Mouse (Mus musculus): ENCODE data around the gene Susd5.

Gene Susd5

DNA sequence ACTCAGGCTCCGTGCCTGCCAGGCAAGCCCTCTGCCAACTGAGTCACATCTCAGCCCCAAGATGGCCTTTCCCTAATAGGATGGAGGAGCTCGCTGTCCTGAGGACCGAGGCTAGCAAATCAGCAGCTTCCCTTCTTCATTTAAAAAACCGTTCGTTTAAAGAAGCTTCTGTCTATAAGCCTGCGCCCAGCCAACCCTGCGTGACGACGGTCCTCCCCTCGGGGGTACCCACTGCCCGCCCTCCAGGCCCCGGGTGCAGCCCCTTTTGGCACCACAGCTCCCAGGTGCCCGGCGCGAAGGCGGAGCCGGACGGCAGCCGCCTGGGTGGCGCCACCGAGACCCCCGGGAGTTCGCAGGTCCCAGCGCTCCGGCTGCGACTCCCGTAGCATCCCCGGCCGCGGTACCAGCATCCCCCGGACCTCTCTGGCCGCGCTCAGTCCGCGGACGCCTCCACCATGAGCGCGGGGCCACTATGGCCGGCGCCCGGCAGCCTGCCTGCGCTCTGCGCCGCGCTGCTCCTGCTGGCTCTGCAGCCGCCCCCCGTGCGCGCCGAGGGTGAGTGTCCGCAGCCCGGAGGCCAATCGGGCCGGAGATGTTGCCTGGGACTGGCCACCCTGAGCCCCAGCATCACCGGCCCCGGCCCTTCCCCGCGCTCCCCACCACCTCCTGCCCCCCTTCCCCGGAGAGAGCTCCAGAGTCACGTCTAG is at the start of gene Susd5:
Susd5 (plus strand) TSS at position 51 of the 707 bp plus-strand sequence.
- no peak for DNase-seq

DNA sequence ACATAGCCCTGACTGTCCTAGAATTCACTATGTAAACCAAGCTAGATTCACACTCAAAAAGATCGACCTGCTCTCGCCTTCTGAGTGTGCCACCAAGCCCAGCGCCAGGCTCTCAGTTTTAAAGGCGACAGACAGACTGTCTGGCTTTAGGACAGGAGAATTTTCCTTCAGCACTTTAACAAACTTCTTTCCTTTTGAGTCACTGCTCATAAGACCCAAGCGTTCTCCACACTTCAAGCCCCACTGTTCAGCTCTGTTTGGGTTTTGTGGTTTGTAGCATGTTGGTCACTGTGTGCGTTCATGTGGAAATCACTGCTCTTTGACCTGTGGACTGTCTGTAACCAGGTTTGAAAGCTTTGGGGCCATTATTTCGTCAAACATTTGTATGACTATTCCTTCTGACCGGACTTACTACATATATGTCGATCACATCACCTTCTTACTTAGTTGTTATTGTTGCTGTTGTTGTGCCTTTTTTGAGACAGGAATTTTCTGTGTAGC is 49.0 kb upstream of the Susd5 start:
- DNase-seq = no peak

DNA sequence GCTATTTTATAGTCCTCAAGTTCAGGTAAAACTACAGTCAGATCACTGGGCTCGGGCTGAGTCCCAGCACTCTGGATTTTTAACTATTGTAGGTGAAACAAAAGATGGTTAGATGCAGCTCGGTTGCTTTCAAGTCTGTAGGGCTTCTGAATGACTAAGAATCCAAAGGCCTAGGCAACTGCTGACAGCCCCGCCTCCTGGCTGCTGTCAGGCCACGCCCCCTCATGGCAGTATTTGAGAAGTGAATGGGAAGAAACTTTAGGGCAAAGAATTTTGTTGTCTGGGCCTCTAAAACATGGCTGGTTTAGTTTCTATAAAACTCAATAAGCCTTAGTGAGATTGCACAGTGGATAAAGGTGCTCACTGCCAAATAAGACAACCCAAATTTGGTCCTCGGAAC is 47.4 kb upstream of the Susd5 start:
- DNase-seq = no peak

DNA sequence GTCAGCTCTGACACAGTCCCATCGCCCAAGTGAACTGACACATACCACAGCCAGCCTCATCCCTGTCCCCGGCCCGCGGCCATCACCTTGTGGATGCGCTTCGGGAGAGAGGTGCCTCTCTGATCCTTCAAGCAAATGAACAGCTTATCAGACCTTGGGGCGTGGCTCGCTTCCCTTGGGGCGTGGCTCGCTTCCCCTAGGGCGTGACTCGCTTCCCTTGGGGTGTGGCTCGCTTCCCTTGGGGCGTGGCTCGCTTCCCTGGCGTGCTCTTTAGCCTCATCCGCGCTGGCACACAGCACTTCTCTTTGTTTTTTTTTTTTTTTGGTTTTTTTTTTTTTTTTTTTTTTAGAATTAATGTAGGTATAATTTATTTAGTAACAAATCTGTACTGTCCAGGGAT is 45.7 kb upstream of the Susd5 start:
- no peak for DNase-seq

DNA sequence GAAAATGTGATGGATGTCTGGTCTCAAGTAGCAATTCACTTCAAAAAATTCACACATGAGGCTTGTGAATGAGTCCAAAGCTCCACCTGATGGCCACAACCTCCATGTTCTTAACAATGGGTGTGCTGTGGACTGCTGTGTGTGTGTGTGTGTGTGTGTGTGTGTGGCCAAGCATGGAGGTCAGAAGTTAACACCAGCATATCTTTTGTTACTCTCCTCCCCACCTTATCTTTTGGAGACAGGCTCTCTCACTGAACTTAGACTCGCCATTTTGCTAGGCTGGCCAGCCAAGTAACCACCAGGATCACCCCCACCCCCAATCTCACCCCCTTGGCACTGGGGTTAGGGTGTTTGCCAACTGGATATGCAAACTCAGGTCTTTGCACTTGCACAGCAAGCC is 42.9 kb upstream of the Susd5 start:
- no peak for DNase-seq

DNA sequence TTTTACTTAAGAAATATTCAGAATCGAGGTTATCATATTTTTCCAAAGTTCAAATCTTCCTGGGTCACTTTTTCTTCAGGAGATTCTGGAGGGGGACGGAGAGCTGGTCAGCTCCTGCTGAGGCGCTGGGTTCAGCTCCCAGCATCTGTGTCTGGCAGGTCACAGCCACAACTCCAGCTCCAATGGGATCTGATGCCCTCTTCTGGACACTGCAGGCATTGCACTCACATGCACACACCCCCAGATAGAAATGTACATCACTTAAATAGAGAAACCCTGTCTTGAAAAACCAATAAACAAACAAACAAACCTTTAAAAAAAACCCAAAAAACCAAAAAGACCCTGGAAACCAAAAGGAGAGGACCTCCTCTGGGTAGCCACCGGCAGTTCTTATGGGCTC is 41.2 kb upstream of the Susd5 start:
- DNase-seq = peak in 1 of 2 experiments; percentile 13

DNA sequence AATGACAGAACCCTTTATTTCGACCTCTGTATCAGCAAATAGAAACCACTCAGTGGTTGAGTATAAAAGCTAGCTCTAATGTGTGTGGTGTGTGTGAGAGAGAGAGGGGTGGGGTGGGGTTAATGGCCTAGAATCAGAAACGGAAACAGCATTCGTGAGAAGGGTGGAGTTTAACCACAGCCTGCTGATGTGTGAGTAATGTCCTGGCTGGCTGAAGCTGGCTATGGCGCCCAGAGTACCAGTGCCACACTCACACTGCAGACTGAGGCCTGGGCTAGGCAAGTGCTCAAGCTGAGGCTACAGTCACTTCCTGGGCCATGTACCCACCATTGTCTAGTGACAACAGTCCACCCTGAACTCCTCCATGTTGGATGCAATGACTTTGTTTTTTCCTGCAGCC is 40.5 kb upstream of the Susd5 start:
- DNase-seq = no peak

DNA sequence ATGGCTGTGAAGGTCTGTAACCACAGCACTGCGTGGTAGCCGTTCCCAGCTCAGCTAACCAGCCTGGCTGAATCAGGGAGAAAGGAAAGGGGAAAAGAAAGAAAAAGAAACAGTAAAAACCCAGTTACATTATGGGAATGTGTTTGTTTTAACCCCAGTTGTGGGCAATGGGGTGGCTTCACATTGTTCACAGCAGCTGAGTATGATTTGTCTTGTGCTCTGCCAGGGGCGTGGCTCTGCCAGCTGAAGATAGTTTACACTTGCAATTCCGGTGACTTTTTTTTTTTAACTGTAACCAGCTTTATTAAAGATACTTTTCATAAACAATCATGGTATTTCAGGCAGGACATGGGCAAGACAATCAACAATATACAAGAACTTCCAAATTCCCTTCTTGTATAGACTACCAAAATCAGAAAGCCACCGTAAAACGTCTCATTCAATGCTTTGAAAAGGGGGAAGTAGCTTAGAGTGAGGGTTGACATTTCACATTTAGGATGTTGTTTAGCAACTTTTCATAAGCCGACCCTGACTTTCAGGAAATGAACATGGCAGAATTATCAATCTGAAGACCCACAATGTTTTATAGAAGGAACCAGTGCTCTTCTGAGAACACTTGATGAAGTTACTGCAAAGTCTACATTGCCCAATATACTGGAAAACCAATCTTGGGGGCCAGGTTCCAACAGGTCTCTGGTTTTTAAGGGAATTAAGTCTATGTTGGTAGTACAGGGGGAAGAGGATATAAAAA is 37.8 kb upstream of the Susd5 start:
- no peak for DNase-seq

DNA sequence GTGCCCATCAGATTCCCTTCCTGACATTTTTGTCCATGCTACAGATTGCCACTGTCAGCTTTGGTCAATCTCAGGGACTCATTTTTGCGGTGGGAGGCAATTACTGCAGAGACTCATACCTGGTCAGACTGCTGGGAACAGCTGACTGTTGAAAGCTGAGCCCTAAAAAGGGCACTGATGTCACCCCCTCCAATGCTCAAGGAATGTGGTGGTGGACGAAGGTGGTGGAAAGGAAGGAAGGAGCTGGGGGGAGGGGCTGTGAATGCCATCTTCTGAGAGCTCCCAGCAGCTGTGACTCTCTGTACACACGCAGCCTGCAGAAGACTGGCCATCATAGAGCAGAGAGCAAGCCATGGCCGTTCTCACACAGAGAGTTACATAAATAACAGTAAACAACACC is 34.8 kb upstream of the Susd5 start:
- DNase-seq = no peak

DNA sequence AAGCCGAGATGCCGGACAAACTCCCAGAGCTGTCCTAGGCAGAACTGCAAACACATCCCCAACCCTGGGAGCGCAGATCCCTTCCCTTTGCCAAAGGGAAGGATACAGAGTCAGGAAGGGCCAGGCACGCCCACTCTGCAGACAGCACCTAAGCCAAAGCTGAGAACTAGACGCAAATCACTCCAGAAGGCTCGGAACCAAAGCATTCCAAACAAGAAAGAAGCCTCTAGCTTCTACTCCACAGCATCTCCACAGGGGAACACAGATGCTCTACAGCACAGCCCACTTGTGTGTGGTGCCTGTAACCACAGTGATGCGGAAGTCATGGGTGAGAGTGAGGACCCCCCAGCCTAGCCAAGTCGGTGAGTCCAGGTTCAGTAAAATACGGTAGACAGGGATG is 31.8 kb upstream of the Susd5 start:
- no peak for DNase-seq

DNA sequence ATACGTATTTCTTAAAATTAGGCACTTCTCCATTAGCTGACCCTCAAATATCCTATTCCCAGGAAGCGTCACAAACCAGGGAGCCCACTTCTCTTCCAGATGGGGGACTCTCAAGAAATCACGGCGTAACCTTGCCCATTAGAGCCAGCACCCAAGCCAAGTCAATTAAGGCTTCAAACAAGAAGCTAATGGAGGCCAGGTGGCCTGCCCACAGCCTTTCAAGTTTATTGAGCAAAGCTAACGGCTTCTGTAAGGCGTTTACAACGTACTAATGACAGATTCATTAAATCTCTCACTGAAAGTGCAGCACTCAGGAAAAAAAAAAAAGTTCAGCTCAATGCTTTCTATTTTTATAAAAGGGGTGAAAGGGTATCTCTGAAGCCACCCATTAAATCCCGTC is 31.1 kb upstream of the Susd5 start:
- no peak for DNase-seq

DNA sequence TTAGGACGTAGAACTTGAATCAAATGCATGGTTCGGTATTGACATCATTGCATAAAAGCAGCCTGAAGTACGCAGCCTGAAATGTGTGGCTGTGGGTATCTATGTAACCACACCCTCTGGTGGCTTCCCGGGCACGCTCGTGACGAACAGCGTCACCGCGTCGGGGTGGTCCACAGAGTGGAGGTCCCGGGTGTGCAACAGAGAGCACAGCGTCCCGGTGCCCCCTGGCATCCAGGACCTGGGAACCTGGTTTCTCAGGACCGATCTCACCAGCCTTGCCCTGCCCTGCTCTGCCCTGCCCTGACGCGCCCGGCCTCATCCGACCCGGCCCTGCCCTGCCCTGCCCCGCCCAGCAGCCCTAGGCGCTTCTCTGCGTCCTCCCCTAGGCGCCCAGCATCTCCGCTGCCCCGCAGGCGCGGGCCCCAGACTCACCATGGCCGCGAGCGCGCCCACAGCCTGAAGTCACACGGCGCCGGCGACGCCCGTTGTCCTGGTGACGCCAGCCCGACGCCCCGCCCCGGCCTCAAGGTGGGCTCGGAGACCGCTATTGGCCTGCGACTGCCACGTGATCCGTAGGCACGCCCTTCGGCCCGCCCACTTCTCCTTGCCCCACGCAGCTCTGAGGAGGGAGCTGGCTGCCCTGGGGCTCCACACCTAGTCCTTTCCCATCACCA is 30.5 kb upstream of the Susd5 start:
- peak; percentile 69 to 77 for DNase-seq

DNA sequence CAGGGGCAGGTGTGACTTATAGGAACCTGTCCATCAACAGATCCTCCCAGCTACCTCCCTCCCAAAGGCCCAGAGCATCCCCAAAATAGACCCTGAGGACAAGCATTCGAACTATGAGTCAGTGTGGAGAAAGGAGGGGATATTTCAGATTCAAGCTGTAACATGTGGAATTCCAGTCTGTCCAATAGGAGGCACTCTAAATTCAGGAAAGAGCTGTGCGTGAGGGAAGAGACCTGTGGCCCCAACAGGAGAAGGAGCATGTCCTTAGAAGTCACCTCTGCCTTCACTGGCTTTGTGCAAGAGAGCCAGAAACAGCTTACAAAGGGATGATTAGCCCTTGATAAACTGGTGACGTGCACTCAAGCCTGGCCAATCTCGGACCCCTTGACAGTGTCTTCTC is 16.0 kb upstream of the Susd5 start:
- DNase-seq = no peak

DNA sequence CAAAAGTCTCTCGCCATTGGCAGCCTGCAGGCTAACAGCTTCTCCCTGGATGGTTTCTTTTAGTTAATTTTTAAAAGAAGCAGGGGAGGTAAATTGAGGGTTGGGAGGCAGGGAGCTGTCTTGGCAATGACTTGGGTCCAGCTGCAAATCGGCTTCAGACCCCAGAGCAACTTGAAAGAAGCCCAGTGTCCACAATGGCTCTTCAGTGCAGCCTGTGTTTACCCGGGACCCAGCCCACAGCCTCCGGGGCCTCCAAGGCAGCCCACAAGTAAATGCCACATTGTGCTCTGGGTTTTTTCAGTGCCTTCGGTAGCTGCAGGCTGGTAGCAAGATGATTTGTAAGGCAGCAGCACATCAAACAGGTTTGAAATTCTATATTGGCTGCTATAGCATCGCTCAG is 14.4 kb upstream of the Susd5 start:
- no peak for DNase-seq

DNA sequence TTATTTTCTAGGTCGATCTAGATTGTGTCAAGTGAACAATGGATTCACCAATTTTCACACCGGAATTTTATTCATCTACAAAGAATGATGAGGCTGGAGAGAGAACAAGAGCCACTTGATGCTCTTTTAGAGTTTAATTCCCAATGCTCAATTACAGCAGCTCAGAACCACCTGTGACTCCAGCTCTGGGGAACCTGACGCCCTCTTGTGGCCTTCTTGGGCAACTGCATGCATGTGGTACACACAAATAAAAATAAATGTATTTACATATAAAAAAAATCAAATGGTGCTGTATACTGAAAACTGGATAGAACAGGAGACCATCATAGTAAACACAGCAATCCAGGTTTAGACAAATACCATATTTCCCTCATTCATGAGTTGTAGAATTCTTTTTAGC is 12.5 kb upstream of the Susd5 start:
- peak; percentile 15 to 26 for DNase-seq

DNA sequence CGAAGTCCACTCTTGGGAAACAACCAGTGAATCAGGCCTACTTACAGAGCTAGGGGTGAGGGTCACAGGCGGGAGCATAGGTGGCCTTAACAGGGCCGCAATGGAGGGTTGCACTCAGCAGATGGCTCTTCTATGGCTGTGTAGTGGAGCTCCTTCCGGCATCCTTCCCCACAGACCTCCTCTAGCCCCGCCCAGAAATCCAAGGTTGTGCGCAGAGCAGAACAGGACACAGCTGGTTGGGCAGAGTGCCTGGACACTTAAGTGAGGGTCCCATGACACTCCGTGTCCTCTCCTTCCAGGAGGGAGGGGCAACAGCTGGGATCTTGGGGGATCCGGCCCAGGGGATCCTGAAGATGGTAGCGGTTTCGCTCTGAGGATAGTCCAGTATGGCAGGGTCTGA is 10.9 kb upstream of the Susd5 start, which contains the start of gene Fbxl2:
Fbxl2 (minus strand) TSS at position 164 of the 400 bp plus-strand sequence.
- DNase-seq = no peak

DNA sequence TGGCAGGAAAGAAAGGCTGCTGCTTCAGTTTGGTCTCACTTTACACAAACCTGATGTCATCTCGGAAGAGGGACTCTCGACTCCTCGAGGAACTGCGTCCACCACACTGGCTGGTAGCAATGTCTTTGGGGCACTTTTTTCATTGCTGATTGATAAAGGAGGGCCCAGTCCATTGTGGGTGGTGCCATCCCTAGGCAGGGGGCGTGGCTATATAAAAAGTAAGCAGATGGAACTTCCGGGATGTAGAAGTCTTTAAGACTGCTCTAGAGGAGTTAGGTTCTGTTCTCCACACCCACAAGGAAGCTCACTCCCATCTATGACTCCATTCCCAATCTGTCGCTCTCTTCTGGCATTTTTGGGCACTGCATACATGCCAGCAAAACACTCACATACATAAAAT is 10.3 kb upstream of the Susd5 start:
- DNase-seq = no peak

DNA sequence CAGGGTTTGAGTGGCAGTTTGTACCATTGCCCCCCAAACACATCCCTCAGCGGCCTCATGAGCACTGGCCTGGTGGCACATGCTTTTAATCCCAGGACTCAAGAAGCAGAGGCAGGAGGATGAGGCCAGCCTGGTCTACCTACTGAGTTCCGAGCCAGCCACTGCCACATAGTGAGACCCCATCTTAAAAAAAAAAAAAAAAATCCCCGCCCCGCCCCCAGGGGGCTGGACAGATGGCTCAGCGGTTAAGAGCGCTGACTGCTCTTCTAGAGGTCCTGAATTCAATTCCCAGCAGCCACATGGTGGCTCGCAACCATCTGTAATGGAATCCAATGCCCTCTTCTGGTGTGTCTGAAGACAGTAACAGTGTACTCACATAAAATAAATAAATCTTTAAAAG is 6.8 kb upstream of the Susd5 start:
- no peak for DNase-seq

DNA sequence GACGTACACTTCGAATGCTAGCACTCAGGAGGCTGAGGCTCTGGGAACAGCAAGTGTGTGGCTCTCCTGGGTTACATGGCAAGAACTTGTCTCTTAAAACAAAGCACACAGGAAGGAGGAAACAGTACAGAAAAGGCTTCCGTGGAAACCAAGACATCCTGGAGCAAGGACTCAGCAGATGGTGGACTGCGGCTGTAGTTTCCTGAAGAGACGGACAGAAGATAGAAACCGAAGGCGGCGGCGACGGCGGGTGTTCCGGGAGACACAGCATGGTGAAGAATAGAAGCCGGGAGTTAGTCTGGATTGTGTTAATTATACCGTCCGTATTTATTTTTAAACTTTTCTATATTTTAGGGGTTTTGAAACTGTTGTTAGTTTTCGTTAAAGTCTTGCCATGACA is 6.2 kb upstream of the Susd5 start:
- DNase-seq = no peak

DNA sequence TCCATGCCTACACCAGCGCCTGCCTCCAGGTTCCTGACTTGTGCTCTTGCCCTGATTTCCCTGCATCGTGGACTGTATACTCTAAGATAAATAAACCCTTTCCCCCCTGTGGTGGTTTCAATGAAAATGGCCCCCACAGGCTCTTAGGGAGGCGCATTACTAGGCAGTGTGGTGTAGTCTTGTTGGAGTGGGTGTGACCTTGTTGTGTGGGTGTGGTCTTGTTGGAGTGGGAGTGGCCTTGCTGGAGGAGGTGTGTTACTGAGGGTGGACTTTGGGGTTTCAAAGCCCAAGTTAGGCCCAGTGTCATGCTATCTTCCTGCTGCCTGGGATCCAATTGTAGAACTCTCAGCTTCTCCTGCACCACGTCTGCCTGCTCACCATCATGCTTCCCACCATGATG is 4.9 kb upstream of the Susd5 start:
- DNase-seq = no peak

DNA sequence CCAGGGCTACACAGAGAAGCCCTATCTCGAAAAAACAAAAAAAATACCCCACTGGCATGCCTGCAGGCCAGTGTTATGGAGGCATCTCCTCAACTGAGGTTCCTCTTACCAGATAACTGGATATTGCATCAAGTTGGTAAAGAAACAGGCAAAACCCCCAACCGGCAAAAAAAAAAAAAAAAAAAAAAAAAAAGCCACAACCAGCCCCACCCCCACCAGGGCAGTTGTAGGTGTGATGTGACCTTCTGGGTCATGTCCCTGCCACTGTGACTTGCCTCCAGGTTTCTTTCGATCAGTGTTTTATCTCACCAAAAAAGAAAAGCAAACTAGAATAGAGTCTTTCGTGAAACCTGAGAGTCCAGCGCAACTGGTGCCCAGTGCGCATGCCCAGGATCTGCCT is 4.1 kb upstream of the Susd5 start:
- DNase-seq = no peak

DNA sequence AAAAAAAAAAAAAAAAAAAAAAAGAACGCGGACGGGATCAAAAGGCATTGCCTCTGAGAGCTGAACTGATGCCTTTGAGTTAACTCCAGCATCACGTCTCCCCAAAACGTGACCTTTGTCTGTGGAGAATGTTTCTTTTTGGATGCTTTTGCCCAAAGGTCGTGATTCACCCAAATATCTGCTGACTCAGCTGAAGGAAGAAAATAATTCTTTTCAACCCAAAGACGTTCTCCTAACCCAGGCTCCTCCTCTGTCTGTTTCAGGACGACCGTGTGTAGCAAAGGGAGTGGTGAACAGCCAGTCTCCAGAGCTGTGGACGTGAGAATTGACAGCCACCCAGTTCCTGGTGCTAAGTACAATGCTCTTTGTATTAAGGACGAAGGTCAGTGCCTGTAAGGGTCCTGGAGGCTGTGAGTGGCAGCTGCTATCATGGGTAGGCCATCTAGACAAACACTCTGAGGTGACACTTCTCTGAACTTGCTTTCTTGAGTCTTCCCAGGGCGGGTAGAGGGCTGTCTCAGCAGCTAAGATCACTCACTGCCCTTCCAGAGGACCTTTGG is 11.6 kb downstream of the Susd5 start:
- no peak for DNase-seq

DNA sequence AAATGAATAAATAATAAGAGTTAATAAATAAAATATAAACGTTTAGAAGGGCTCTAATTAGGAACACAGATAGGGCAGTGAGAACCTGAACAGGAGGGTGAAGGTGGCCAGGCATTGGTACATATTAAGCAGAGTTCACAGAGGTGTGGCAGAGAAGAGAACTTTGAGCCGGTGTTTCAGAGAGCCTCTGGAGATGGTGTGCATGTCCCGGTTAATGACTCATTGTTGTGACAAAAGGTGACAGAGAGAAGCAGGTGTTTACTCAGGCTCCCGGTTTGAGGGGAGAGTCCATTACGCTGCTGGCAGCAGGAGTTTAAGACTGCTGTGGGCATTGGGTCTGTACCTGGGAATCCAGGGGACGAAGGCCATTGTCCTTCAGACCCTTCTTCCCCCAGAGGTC is 12.4 kb downstream of the Susd5 start:
- no peak for DNase-seq

DNA sequence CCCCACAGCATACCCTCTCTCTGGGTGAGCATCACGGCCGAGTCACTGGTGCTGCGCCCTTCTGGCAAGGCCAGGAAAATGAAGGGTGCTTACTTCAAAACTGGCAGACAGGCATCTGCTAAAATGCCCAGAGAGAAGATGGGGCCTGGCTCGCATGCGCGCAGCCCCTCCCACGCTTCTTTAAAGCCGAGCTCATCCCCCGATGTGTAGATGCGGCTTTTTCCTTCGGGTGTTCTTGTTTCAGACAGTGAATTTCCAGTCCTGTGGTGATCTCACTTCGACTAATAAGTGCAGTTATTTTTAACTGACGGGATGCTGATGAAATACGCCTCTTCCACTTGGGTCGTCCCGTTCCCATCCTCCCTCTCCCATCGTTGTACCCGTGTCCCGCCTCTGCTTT is 16.7 kb downstream of the Susd5 start:
- no peak for DNase-seq
